Mouse (Mus musculus) E14TG2a.4 (cell line): Measurements from ENCODE around the gene Ankrd7.

Source experiments
- CTCF ChIP-seq: conservative IDR thresholded peaks from 2 replicates; pipeline ENCODE4 v1.5.1; 2014; ENCODE audit warnings: low read length
- NANOG ChIP-seq: IDR thresholded peaks from 2 replicates; pipeline ENCODE4 v1.6.1; 2014; ENCODE audit warnings: borderline replicate concordance, low read length, mixed read lengths

- TF ChIP-seq CTCF: no peak
- TF ChIP-seq NANOG: no peak
Observed at GRCm38 (mm10) chr6:18848702-18849061, 17.4 kb upstream of the Ankrd7 start.
